Mouse (Mus musculus) heart, adult 2 months (tissue): ENCODE results near the gene Farp2.

Source experiments
- CTCF ChIP-seq: fragments of 200-600 bp; IDR thresholded peaks from 2 replicates; pipeline ENCODE4 v1.8.1; 2022; ENCODE audit warnings: antibody characterized with exemption, mild to moderate bottlenecking, moderate library complexity
- EP300 ChIP-seq: fragments of 200-500 bp; IDR thresholded peaks from 2 replicates; pipeline ENCODE4 v1.6.1; 2011; ENCODE audit warnings: low read depth, low read length, control low read depth; ENCODE audit not compliant: insufficient read depth
- POLR2A ChIP-seq: fragments of 200-500 bp; IDR thresholded peaks from 2 replicates; pipeline ENCODE4 v1.6.1; 2011; ENCODE audit warnings: mild to moderate bottlenecking, low read depth, low read length, control low read depth; ENCODE audit not compliant: insufficient read depth

- no peak for TF ChIP-seq CTCF
- no peak for TF ChIP-seq POLR2A
- TF ChIP-seq EP300: no peak
Observed at GRCm38 (mm10) chr1:93618948-93619347, 107.1 kb downstream of the Farp2 start.
